Mouse (Mus musculus) testis, adult 2 months (tissue): ENCODE results near the gene Lpo.

Experiments
- CTCF ChIP-seq: fragments of 200-500 bp; IDR thresholded peaks from 2 replicates; pipeline ENCODE4 v1.5.1; 2012; ENCODE audit warnings: low read depth, mild to moderate bottlenecking, inconsistent platforms, low read length, moderate library complexity; ENCODE audit not compliant: control insufficient read depth, insufficient read depth, insufficient replicate concordance
- POLR2A ChIP-seq: fragments of 200-500 bp; IDR thresholded peaks from 2 replicates; pipeline ENCODE4 v1.6.1; 2012; ENCODE audit warnings: low read depth, mild to moderate bottlenecking, inconsistent platforms, low read length, moderate library complexity; ENCODE audit not compliant: control insufficient read depth

DNA sequence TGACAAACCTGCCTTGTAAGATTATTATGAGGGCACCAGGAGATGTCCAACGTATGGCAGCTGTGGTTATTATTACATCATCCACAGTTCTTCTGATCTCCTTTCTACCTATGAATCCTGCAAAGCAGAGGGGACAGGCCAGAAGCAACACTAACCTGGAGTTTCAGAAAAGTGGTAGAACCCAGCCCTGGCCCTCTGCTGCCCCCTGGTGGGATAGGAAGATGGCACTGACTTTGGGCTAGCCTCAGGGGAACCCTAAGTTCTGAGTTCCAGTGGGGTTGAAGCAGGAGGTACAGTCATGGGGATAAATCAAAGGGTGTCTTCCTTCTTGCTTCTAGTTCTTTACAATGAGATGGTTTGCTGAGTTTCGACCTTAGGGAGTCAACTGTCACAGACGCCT is 57.1 kb downstream of the Lpo start:
- TF ChIP-seq POLR2A (no peak), CTCF (peak; percentile 73; the same call in 1 of the 2 replicates)
